Mouse (Mus musculus) MEL (cell line): ENCODE measurements around the gene N4bp2l2.

Experiments
- BHLHE40 ChIP-seq: IDR thresholded peaks from 2 replicates; pipeline ENCODE4 v1.6.1; 2012; ENCODE audit warnings: low read depth, mild to moderate bottlenecking, inconsistent platforms, low read length, improper control_type of control experiment, borderline replicate concordance
- CHD1 ChIP-seq: IDR thresholded peaks from 2 replicates; pipeline ENCODE4 v1.6.1; 2012; ENCODE audit warnings: low read depth, mild to moderate bottlenecking, inconsistent platforms, low read length, improper control_type of control experiment
- CTCF ChIP-seq, 3 experiments: IDR thresholded peaks in 2 of 3; conservative IDR thresholded peaks in 1 of 3; 2 replicates each; pipeline ENCODE4 v1.5.1; 2011 to 2012; ENCODE audit warnings: low read length in 3 of 3, low read depth in 2 of 3, mild to moderate bottlenecking in 2 of 3, improper control_type of control experiment in 1 of 3, inconsistent platforms in 1 of 3, mixed read lengths in 1 of 3, moderate library complexity in 1 of 3; ENCODE audit not compliant: control insufficient read depth in 1 of 3, insufficient read depth in 1 of 3, poor library complexity in 1 of 3, severe bottlenecking in 1 of 3
- E2F4 ChIP-seq: IDR thresholded peaks from 2 replicates; pipeline ENCODE4 v1.6.1; 2011; ENCODE audit warnings: low read depth, low read length, improper control_type of control experiment, borderline replicate concordance
- EP300 ChIP-seq, 2 experiments: IDR thresholded peaks; 2 replicates each; pipeline ENCODE4 v1.6.1; 2011; ENCODE audit warnings: improper control_type of control experiment in 2 of 2, low read length in 2 of 2, low read depth in 1 of 2, mild to moderate bottlenecking in 1 of 2
- HCFC1 ChIP-seq: IDR thresholded peaks from 2 replicates; pipeline ENCODE4 v1.6.1; 2012; ENCODE audit warnings: low read depth, mild to moderate bottlenecking, inconsistent platforms, low read length, improper control_type of control experiment, moderate library complexity
- KAT2A ChIP-seq: conservative IDR thresholded peaks from 2 replicates; pipeline ENCODE4 v1.6.1; 2012; ENCODE audit warnings: low read depth, low read length, improper control_type of control experiment, inconsistent platforms
- MAFK ChIP-seq: IDR thresholded peaks from 2 replicates; pipeline ENCODE4 v1.6.1; 2011; ENCODE audit warnings: low read depth, mild to moderate bottlenecking, low read length, improper control_type of control experiment, borderline replicate concordance
- NELFE ChIP-seq: IDR thresholded peaks from 2 replicates; pipeline ENCODE4 v1.6.1; 2011; ENCODE audit warnings: low read depth, low read length, improper control_type of control experiment
- POLR2A ChIP-seq, 2 experiments: IDR thresholded peaks; 2 replicates each; pipeline ENCODE4 v1.6.1; 2011 to 2012; ENCODE audit warnings: low read length in 2 of 2, mild to moderate bottlenecking in 2 of 2, control low read depth in 1 of 2, improper control_type of control experiment in 1 of 2, low read depth in 1 of 2, moderate library complexity in 1 of 2; ENCODE audit not compliant: control insufficient read depth in 1 of 2, insufficient read depth in 1 of 2, poor library complexity in 1 of 2
- UBTF ChIP-seq: IDR thresholded peaks from 2 replicates; pipeline ENCODE4 v1.6.1; 2012; ENCODE audit warnings: low read depth, mild to moderate bottlenecking, inconsistent platforms, low read length, improper control_type of control experiment, moderate library complexity, borderline replicate concordance; ENCODE audit not compliant: insufficient read depth
- ZC3H11A ChIP-seq: IDR thresholded peaks from 2 replicates; pipeline ENCODE4 v1.6.1; 2012; ENCODE audit warnings: low read depth, mild to moderate bottlenecking, inconsistent platforms, low read length, improper control_type of control experiment

DNA sequence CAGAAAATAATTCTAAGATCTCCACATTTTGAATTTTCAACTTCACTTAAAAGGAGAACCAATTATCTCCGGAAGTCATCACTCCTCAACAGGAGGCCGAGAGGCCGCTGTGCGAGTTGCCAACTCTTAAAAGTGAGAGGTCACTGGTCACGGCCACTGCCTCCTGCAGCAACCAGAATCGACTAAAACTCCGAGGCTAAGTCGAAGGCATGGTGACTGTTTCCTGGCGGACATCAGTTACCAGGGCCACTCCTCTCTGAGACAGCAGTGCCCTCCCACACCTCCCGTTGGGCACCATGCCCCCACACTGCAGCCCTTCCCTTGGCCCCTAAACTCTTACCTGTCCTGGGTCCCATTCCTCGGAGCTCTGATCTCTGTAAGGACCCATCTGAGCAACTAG is 89.2 kb downstream of the N4bp2l2 start:
- TF ChIP-seq POLR2A (IDR thresholded peaks at IDR 0.05; ENCODE audit: control insufficient read depth in 1 of 2, insufficient read depth in 1 of 2, low read depth in 1 of 2, low read length in 2 of 2, poor library complexity in 1 of 2) (no peak), E2F4 (no peak), KAT2A (no peak), MAFK (no peak), CTCF (IDR thresholded peaks at IDR 0.05 in 2 of 3, conservative IDR thresholded peaks at IDR 0.05 in 1 of 3; ENCODE audit: control insufficient read depth in 1 of 3, insufficient read depth in 1 of 3, low read depth in 2 of 3, low read length in 3 of 3, poor library complexity in 1 of 3, severe bottlenecking in 1 of 3) (no peak), BHLHE40 (no peak), ZC3H11A (no peak), EP300 (IDR thresholded peaks at IDR 0.05; ENCODE audit: low read depth in 1 of 2, low read length in 2 of 2) (no peak), HCFC1 (no peak), UBTF (no peak), NELFE (no peak), CHD1 (no peak)
